Mouse (Mus musculus) C2C12 (cell line): ENCODE data around the gene Tagln. TPM values are rescaled to one million over a fixed set of nuclear protein-coding genes. Genes with fewer than 3 reads are reported as not detected.
A peak's percentile ranks its signal among the peaks of the same experiment; 100 is the strongest.

Source experiments
- H3K27me3 ChIP-seq: one replicate; pipeline ENCODE4 v1.6.1; 2011; ENCODE audit not compliant: control insufficient read depth, insufficient read depth, insufficient read length
- H3K36me3 ChIP-seq: one replicate; pipeline ENCODE4 v1.6.1; 2011; ENCODE audit not compliant: control insufficient read depth, insufficient read depth
- H3K4me3 ChIP-seq: one replicate; pipeline ENCODE4 v1.5.1; 2011; ENCODE audit warnings: mild to moderate bottlenecking, control low read depth; ENCODE audit not compliant: poor library complexity, insufficient read depth, severe bottlenecking
- H3K79me2 ChIP-seq: one replicate; pipeline ENCODE4 v1.6.1; 2011; ENCODE audit not compliant: control insufficient read depth, insufficient read depth
- H3K79me3 ChIP-seq: one replicate; pipeline ENCODE4 v1.6.1; 2011; ENCODE audit warnings: low read depth, control low read depth
- H3ac ChIP-seq: one replicate; pipeline ENCODE3; 2011; ENCODE audit warnings: low read depth; ENCODE audit not compliant: control insufficient read depth, insufficient read length
- CEBPB ChIP-seq: IDR thresholded peaks from one replicate; pipeline ENCODE4 v1.6.1; 2011; ENCODE audit warnings: low read depth, mild to moderate bottlenecking, control low read depth, moderate library complexity
- CTCF ChIP-seq: IDR thresholded peaks from one replicate; pipeline ENCODE4 v1.5.1; 2011; ENCODE audit not compliant: control insufficient read depth, insufficient read depth, insufficient read length
- FOSL1 ChIP-seq: IDR thresholded peaks from one replicate; pipeline ENCODE4 v1.8.0; 2011; ENCODE audit warnings: mild to moderate bottlenecking, low read length; ENCODE audit not compliant: poor library complexity, insufficient read depth, severe bottlenecking
- MAX ChIP-seq: IDR thresholded peaks from one replicate; pipeline ENCODE4 v1.6.1; 2011; ENCODE audit warnings: mild to moderate bottlenecking, control low read depth
- MYOD1 ChIP-seq: IDR thresholded peaks from one replicate; pipeline ENCODE4 v1.6.1; 2011; ENCODE audit warnings: low read depth; ENCODE audit not compliant: control insufficient read depth, insufficient read length
- MYOG ChIP-seq: IDR thresholded peaks from one replicate; pipeline ENCODE4 v1.6.1; 2011; ENCODE audit not compliant: control insufficient read depth, insufficient read length; ENCODE audit errors: extremely low read depth
- USF1 ChIP-seq: IDR thresholded peaks from one replicate; pipeline ENCODE4 v1.6.1; 2011; ENCODE audit warnings: low read depth, mild to moderate bottlenecking, control low read depth, moderate library complexity
- long read RNA-seq, 2 experiments: library from polyadenylated mRNA; unstranded; transcript quantifications; one replicate each; pipeline ENCODE4 v2.0.0; 2019 to 2020
- polyA plus RNA-seq: library from polyadenylated mRNA; unstranded; fragments of >200 nt; fragmentation: generic; extraction: Trizol; gene quantifications from one replicate; pipeline ENCODE4 v1.2.1, GENCODE M21; 2012; ENCODE audit warnings: missing spikeins

The Tagln gene
- 737 TPM for polyA plus RNA-seq
- long read RNA-seq, experiment 1, transcript Tagln-201 (5 exons, 1,595 nt), result major isoform, 62 of 79 reads
- long read RNA-seq, experiment 1, partial matches to known transcripts, result 8 of 79 reads
- long read RNA-seq, experiment 1, other reads (novel, unspliced or antisense), result 9 of 79 reads
- long read RNA-seq, experiment 2, transcript Tagln-201 (5 exons, 1,595 nt), result major isoform, 103 of 108 reads
- long read RNA-seq, experiment 2, partial matches to known transcripts, result 0 of 108 reads
- long read RNA-seq, experiment 2, other reads (novel, unspliced or antisense), result 5 of 108 reads

DNA sequence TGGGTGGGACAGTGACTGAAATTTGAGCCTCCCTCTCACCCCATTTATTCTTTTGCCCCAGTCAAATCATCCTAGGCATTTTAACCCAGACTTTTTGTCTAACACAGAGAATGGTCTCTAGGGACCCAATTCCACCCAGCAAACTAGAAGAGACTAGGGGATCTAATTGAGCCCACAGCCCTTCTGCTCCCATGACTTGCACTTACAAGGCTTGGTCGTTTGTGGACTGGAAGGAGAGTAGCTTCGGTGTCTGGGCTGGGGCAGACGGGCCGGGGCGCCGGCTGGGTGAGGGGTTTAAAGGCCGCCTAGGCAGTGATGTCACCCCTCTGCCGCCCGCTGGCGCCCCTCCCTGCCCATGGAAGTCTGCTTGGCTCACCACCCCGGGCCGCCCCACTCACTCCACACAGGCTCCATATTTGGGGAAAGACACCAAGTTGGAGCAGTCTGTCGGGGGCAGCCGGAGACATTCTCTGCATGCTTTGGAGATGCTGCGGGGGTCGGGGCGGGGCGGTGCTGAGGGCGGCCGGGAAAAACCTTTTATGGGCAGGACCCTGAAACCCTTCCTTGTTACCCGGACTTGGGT lies at the start of gene Tagln:
Gene Tagln (minus strand): TSS at position 431 of the 583 bp plus-strand sequence.
- peaks cover 6% of the 10 kb centered on the region for H3K36me3 ChIP-seq
- H3K79me3 ChIP-seq, result no peaks in the 10 kb centered on the region
- H3K4me3 ChIP-seq, result peak within 1 kb of the TSS; percentile 18
- no peak for TF ChIP-seq CTCF
- no peak for TF ChIP-seq MYOG
- no peak for TF ChIP-seq CEBPB
- TF ChIP-seq FOSL1, result no peak
- no peak for TF ChIP-seq USF1
- no peak for TF ChIP-seq MYOD1
- no peak for TF ChIP-seq MAX
- no peaks in the 10 kb centered on the region for H3K27me3 ChIP-seq
- H3ac ChIP-seq, result peak within 1 kb of the TSS; percentile 43
- H3K79me2 ChIP-seq, result no peaks in the 10 kb centered on the region

DNA sequence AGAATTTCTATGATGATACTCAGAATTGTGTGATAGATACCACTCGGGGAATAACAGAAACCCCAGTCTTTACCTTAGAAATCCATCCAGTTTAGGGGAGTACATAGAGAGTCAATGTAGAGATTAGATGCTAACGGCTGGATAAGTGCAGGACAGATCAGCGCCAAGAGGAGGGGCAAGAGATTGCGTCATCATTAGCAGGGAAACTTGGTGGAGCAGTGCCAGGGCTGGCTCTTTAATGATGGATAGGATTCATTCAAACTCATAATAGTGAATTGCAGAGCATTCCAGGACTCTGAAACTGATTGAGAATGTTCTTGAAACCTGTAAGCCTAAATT lies 49.3 kb upstream of the Tagln start:
- peak; percentile 94 for TF ChIP-seq CEBPB
- TF ChIP-seq MYOG, result no peak
- Histone ChIP-seq H3K27me3 (no peaks in the 10 kb centered on the region), H3K4me3 (peak overlapping the region; percentile 55), H3K36me3 (peaks cover 15% of the 10 kb centered on the region), H3ac (no peak overlapping the region), H3K79me2 (peaks cover 50% of the 10 kb centered on the region), H3K79me3 (peaks cover 39% of the 10 kb centered on the region)

DNA sequence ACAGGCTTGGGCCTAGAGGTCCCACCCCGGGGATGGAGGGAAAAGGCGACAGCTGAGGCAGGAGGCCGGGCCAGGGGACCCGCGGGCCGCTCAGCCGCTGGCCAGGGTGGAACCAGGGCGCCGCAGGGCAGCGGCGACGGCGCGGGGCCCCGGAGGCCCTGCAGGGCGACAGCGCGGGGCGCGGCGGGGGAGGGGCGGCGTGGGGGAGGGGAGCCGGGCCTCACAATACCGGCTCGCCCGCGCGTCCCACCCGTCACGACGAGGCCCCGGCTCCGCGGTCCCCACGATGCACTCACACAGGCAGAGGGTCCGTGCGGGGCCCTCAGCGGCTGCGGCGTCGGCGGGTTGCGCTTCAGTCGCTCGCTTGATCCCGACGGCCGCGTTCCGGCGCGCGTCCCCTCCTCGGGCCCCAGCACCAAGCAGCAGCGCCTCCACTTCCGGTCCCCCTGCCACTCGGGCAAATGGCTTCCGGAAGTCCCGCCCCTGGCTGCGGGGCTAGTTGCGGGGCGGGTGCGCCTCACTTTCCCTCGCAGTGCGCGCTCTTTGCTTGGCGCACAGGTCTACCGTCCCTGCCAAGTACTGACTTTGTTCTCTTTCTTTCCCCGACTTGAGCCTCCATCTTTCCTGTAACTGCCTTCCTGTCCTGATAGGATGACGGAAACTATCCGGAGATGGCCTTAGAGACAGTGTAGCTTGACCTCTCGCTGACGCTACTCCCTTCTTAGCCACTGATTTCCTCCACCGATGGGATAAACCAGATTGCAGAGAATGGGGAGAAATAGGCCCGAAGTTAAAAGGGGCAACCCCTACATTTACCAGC lies 48.8 kb upstream of the Tagln start:
- peak overlapping the region; percentile 96 for H3ac ChIP-seq
- H3K27me3 ChIP-seq, result no peaks in the 10 kb centered on the region
- H3K79me3 ChIP-seq, result peaks cover 45% of the 10 kb centered on the region
- peak overlapping the region; percentile 55 for H3K4me3 ChIP-seq
- no peak for TF ChIP-seq CEBPB
- no peak for TF ChIP-seq CTCF
- no peak for TF ChIP-seq MYOD1
- no peak for TF ChIP-seq MYOG
- no peak for TF ChIP-seq USF1
- no peak for TF ChIP-seq FOSL1
- peaks cover 55% of the 10 kb centered on the region for H3K79me2 ChIP-seq
- H3K36me3 ChIP-seq, result peaks cover 15% of the 10 kb centered on the region

DNA sequence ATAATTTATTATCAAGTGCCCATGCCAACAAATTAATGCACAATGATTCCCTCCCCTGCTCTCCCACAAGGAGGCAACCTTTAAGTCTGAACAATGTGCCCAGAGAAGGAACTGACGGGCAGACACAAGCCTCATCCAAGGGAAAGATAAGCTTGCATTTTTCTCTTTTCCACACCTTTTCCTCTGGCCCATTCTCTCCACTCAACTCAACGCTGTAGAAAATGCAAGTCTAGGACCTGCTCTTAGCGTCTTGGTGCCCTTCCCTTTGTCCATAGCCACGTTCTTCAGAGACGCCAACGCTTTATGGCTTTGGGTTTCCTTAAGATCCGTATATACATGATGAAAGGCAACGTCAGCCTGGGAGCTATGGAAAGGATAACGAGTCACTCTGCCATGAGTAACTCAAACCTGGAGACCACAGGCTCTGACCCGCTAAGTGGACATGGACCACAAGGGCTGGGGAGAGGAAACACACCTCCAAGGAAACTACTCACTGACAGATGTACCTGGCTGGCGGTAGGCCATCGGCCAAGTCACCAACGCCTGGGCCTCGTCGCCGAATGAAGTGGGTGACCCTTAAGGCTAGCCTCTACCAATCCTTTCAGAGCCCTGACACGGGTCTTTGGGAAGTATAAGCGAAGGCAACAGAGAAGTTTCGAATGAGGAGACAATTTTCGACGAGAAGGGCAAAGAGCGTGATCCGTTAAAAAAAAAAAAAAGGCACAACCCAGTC lies 48.0 kb upstream of the Tagln start:
- Histone ChIP-seq H3K79me3 (peaks cover 52% of the 10 kb centered on the region), H3ac (peak overlapping the region; percentile 96), H3K79me2 (peaks cover 63% of the 10 kb centered on the region), H3K27me3 (no peaks in the 10 kb centered on the region), H3K4me3 (peak overlapping the region; percentile 55), H3K36me3 (peaks cover 15% of the 10 kb centered on the region)
- no peak for TF ChIP-seq USF1
- no peak for TF ChIP-seq MAX
- no peak for TF ChIP-seq MYOG
- TF ChIP-seq CEBPB, result no peak

DNA sequence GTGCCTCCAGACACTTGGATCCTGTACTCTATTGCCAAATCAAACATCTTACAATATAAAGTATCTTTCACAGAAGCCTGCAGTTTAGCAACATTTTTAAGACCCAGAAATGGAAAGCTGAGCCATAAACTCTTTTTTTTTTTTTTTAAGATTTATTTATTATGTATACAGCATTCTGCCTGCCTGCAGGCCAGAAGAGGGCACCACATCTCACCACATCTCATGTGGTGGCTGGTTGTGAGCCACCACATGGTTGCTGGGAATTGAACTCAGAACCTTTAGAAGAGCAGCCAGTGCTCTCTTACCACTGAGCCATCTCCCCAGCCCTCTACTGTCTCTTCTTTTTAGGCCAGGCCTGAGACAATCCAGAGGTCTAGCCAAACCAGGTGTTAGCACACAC lies 45.5 kb upstream of the Tagln start:
- TF ChIP-seq CTCF, result no peak
- TF ChIP-seq MYOG, result no peak
- TF ChIP-seq MYOD1, result no peak
- no peak for TF ChIP-seq FOSL1
- TF ChIP-seq USF1, result no peak
- no peak for TF ChIP-seq MAX
- TF ChIP-seq CEBPB, result no peak
- no peaks in the 10 kb centered on the region for H3K27me3 ChIP-seq

More for the DNA sequence above, 45.5 kb upstream of the Tagln start:
- Histone ChIP-seq H3K79me3 (peaks cover 74% of the 10 kb centered on the region), H3K36me3 (peaks cover 27% of the 10 kb centered on the region), H3K79me2 (peaks cover 88% of the 10 kb centered on the region), H3ac (no peak overlapping the region), H3K4me3 (no peak overlapping the region)
